Comparison of ENCODE assay signal across 8 mouse cellular contexts in the genomic region with DNA sequence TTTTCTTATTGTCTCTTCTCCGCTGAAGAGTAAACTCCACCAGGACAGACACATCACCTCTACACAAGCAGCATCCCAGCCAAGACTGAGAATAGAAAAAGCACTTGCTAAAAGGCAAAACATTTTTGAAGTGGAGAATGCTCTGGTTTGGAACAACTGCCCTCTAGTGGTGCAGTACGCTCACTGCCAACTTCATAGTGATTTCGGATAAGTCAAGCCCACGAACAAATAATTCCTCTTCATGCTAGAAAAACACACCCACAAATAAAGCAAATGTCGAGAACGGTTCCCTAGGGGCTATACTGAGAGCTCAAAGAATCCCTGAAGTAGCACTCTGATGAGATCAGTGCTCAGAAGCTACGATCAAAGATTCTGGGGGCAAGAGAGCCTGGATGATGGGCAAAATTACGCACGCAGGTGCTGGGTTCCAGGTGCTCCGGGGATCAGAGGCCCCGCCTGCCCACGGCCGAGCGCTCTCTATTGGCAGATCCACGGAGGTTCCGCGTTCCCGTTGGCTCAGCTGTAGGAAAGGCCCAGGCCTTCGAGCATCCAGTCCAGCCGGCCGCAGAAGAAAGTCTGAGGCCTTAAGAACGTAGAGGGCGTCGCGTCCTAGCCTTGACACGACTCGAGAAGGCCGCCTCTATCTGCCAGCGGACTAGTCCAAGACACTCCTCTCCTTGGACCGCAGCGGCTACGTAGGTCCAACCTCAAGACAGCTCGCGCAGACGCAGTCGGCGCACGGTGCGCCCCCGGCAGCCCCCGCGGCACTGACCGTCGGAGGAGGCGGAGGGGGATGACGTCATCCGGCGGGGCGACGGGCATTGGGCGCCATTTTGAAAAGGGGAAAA. TPM values are rescaled to one million over a fixed set of nuclear protein-coding genes. Genes with fewer than 3 reads are reported as not detected.
DNase-seq lines count a peak whose midpoint lies in the region; ATAC-seq and TF ChIP-seq lines count a peak whose summit lies in the region.

Gene Ppp2r2d (plus strand): TSS at position 536 of the 848 bp plus-strand sequence.
Gene Mapk1ip1 (minus strand): TSS at position 730 of the 848 bp plus-strand sequence.

- H3K36me3 ChIP-seq in kidney, embryonic 14.5 days (ENCODE audit: control insufficient read depth, insufficient read depth, low read length), result peaks cover 5% of the 10 kb centered on the region; the same call in 1 of the 2 replicates
- H3K36me3 ChIP-seq in limb, embryonic 15.5 days, result peaks cover 6% of the 10 kb centered on the region; the same call in 1 of the 2 replicates

- no peak; the same call in 1 of the 2 replicates for TF ChIP-seq CTCF in bone marrow macrophage, adult 2 months (IDR thresholded peaks at IDR 0.05; ENCODE audit: low read depth, low read length)
- TF ChIP-seq CTCF in embryonic fibroblast, embryonic 13.5 days (IDR thresholded peaks at IDR 0.05; ENCODE audit: borderline replicate concordance, insufficient read depth, low read length), result 0 out of 2 replicates have a peak, but pooled peaks have one; percentile 16

- peak within 1 kb of the TSS; percentile 78 for H3K27ac ChIP-seq in bone marrow macrophage, adult 2 months (ENCODE audit: insufficient read depth, low read depth, low read length)
- H3K27ac ChIP-seq in embryonic fibroblast, embryonic 13.5 days (ENCODE audit: insufficient read depth, low read length), result peak within 1 kb of the TSS; percentile 88
- peak within 1 kb of the TSS; percentile 82 for H3K27ac ChIP-seq in kidney, embryonic 14.5 days (ENCODE audit: low read depth, low read length)
- H3K27ac ChIP-seq in limb, embryonic 15.5 days, result peak within 1 kb of the TSS; percentile 96

- WGBS in kidney, embryonic 14.5 days, result under 1% methylated on average over 51 of the region's 51 CpGs
- under 1% methylated on average over 49 of the region's 51 CpGs for WGBS in limb, embryonic 15.5 days

- H3K9ac ChIP-seq in kidney, embryonic 14.5 days (ENCODE audit: low read depth, low read length), result peak within 1 kb of the TSS; percentile 93
- peak within 1 kb of the TSS; percentile 97 for H3K9ac ChIP-seq in limb, embryonic 15.5 days

- no peaks in the 10 kb centered on the region for H3K27me3 ChIP-seq in kidney, embryonic 14.5 days (ENCODE audit: control insufficient read depth, insufficient read depth, low read length)
- H3K27me3 ChIP-seq in limb, embryonic 15.5 days, result no peaks in the 10 kb centered on the region

- peak within 1 kb of the TSS; percentile 83 for H3K4me3 ChIP-seq in bone marrow macrophage, adult 2 months (ENCODE audit: insufficient read depth, low read length)
- peak within 1 kb of the TSS; percentile 97 for H3K4me3 ChIP-seq in embryonic fibroblast, embryonic 13.5 days (ENCODE audit: insufficient read depth, low read length)
- peak within 1 kb of the TSS; percentile 96 for H3K4me3 ChIP-seq in kidney, embryonic 14.5 days (ENCODE audit: low read length)
- peak within 1 kb of the TSS; percentile 89 for H3K4me3 ChIP-seq in limb, embryonic 15.5 days

- DNase-seq in A20 (ENCODE audit: low read depth, low spot score), result peak; percentile 98
- peak; percentile 96 to 97 for DNase-seq in heart, adult 9 months (ENCODE audit: low spot score in 2 of 2)
- DNase-seq in monocyte, adult 2 months (ENCODE audit: low read depth in 1 of 2, low spot score in 2 of 2), result peak; percentile 89 to 96
- DNase-seq in spleen, postnatal 36 days (ENCODE audit: low spot score in 2 of 2), result peak; percentile 94 to 95

- peak within 1 kb of the TSS; percentile 87 for H3K4me2 ChIP-seq in kidney, embryonic 14.5 days (replicated peaks; ENCODE audit: low read depth, low read length)
- peak within 1 kb of the TSS; percentile 64 for H3K4me2 ChIP-seq in limb, embryonic 15.5 days

- no peaks in the 10 kb centered on the region for H3K9me3 ChIP-seq in kidney, embryonic 14.5 days (ENCODE audit: control insufficient read depth, low read length)
- H3K9me3 ChIP-seq in limb, embryonic 15.5 days, result no peaks in the 10 kb centered on the region

- peaks cover 21% of the 10 kb centered on the region for H3K4me1 ChIP-seq in bone marrow macrophage, adult 2 months (ENCODE audit: control insufficient read depth, insufficient read depth, low read length)
- peaks cover 12% of the 10 kb centered on the region for H3K4me1 ChIP-seq in embryonic fibroblast, embryonic 13.5 days (ENCODE audit: control insufficient read depth, insufficient read depth, low read length)
- peaks cover 21% of the 10 kb centered on the region for H3K4me1 ChIP-seq in kidney, embryonic 14.5 days (ENCODE audit: control insufficient read depth, insufficient read depth, low read length)
- H3K4me1 ChIP-seq in limb, embryonic 15.5 days, result peaks cover 31% of the 10 kb centered on the region

- no peak for TF ChIP-seq POLR2A in bone marrow macrophage, adult 2 months (IDR thresholded peaks at IDR 0.05; ENCODE audit: borderline replicate concordance, low read depth, low read length)
- peak; percentile 95 for TF ChIP-seq POLR2A in embryonic fibroblast, embryonic 13.5 days (IDR thresholded peaks at IDR 0.05; ENCODE audit: low read depth, low read length)

- peak; percentile 95 for ATAC-seq in kidney, embryonic 14.5 days (ENCODE audit: low FRiP score, low TSS enrichment)
- ATAC-seq in limb, embryonic 15.5 days (ENCODE audit: insufficient number of reproducible peaks, low FRiP score, low TSS enrichment, low read depth), result peak; percentile 92

RNA-seq across cellular contexts. Expression of gene Ppp2r2d, which starts in this region (rescaled TPM):
- 27.2 and 29.5 TPM in 2 replicates for polyA plus RNA-seq in bone marrow macrophage, adult 2 months (2012; ENCODE audit: insufficient read depth, insufficient read length, missing spikeins)
- 49.2 and 69.8 TPM in 2 replicates for polyA plus RNA-seq in embryonic fibroblast, embryonic 13.5 days (2011; ENCODE audit: insufficient read length, low read depth, missing spikeins)
- polyA plus RNA-seq in kidney, embryonic 14.5 days (2014; fragmentation: Nextera tagmentation; extraction: Ambion mirVana), result 40.8 and 48.5 TPM in 2 replicates
- 29.3 and 33.1 TPM in 2 replicates for polyA plus RNA-seq in limb, embryonic 15.5 days (2015; fragmentation: Nextera tagmentation; extraction: Ambion mirVana)

RNA-seq across cellular contexts. Expression of gene Mapk1ip1, which starts in this region (rescaled TPM):
- 29.4 and 30.7 TPM in 2 replicates for polyA plus RNA-seq in bone marrow macrophage, adult 2 months (2012; ENCODE audit: insufficient read depth, insufficient read length, missing spikeins)
- polyA plus RNA-seq in embryonic fibroblast, embryonic 13.5 days (2011; ENCODE audit: insufficient read length, low read depth, missing spikeins), result 9.3 and 12.4 TPM in 2 replicates
- 12.7 and 15.5 TPM in 2 replicates for polyA plus RNA-seq in kidney, embryonic 14.5 days (2014; fragmentation: Nextera tagmentation; extraction: Ambion mirVana)
- 12.1 and 13.1 TPM in 2 replicates for polyA plus RNA-seq in limb, embryonic 15.5 days (2015; fragmentation: Nextera tagmentation; extraction: Ambion mirVana)

Comparison
In these comparisons a context has a peak if more than half of its experiments do, and no peak if none do; other contexts are left out.
1. Peak in every context shown above with its lines: DNase-seq, ATAC-seq, H3K4me3 ChIP-seq and H3K27ac ChIP-seq.